Mouse (Mus musculus) adipocyte (in vitro differentiated cells): ENCODE measurements around the gene Atrnl1.

ENCODE experiments used
- DNase-seq: peaks from one replicate; pipeline ENCODE4 v3.0.0-alpha.2; 2016; ENCODE audit warnings: low spot score

Atrnl1 gene

GRCm38 (mm10) chr19:58068958-58069357 is 458.1 kb downstream of the Atrnl1 start:
- no peak for DNase-seq

DNA sequence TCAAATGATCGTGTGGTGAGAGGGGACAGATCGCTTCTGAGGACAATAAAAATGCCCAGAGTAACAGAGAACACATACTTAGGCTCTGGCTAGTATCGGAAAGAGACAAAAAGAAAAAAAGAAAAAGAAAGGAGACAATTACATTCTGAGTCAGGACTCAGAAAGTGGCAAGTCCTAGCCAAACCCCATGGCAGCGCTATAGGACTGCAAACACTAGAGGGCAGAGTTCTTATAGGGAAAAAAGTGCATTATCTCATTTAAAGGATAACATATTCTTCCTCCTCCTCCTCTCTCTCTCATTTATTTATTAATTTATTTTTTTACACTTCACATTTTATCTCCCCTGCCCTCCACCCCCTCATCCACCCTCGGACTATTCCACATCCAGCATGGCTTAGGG is 461.6 kb downstream of the Atrnl1 start:
- DNase-seq, result peak; percentile 6

DNA sequence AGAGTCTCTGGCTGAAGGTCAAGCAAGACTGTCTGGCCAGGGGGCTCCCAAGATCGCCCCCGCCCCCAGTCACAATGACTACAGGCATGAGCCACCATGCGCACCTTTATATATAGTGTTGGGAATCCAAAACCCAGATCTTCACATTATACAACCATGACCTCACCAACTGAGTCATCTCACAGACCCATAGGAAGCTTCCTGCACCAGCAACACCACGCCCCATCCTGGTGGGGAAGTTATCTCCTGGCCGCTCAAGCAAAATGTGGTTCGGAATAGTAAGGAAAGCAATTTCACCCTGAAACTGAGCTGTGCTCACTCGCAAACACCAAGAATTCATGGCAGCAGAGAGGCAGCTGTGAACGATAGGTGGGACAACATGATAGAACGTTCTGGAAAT is 462.0 kb downstream of the Atrnl1 start:
- DNase-seq, result no peak

DNA sequence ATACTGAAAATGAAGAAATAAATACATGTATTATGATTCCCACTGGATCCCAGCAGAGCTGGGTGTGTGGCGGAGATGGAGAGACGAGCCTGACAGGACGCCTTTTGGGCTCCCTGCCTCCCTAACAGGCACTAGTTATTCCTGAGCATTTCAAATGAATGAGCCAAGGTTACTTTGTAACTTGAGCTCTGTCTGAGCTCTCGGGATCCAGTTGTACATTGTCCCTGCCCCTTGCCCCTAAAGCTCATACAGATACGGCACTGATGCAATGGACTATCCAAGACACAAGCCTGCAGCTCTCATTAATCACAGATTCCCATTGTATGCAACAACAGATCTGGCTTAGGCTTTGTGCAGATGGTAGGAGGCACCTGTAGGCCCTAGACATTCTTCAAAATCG is 464.4 kb downstream of the Atrnl1 start:
- DNase-seq, result no peak

GRCm38 (mm10) chr19:58076961-58077371 is 466.1 kb downstream of the Atrnl1 start:
- DNase-seq, result no peak

GRCm38 (mm10) chr19:58077529-58078070 is 466.8 kb downstream of the Atrnl1 start:
- DNase-seq, result no peak

DNA sequence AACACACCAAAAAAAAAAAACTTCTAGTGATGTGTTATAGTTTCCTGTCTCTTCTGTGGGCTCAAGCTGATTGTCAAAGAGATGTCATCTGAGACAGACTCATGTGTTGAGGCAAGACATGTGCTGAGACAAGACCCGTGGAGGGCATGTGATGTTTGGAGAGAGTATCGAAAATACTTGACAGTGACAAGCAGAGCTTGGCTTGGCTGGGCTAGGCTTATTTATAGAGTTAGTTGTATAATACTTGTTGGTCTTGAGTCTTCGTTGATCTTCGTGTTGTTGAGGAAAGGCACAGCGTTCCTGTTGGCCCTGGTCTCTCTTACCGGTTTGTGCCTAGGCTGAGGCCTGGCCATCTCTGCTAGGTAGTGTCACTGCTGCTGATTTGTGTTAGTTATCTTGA is 469.3 kb downstream of the Atrnl1 start:
- DNase-seq, result no peak

DNA sequence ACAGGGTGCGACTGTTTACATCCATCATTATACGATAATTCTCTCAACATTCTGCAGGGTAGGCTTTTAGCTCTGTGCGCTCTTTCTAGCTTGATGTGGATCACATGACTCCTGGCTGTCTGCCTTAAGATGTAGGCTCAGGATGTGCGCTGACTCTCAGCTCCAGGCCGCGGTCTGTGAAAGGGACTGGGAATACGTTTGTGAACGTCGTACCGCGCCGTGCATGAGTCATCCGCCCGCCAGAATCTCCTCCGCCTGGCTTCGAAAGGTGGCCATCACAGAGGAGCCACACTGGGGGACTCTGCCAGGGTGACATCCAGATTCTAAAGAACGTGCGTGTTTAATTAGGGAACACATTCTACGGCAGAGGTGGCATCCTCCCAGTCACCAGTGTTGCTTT is 471.9 kb downstream of the Atrnl1 start:
- DNase-seq, result no peak

DNA sequence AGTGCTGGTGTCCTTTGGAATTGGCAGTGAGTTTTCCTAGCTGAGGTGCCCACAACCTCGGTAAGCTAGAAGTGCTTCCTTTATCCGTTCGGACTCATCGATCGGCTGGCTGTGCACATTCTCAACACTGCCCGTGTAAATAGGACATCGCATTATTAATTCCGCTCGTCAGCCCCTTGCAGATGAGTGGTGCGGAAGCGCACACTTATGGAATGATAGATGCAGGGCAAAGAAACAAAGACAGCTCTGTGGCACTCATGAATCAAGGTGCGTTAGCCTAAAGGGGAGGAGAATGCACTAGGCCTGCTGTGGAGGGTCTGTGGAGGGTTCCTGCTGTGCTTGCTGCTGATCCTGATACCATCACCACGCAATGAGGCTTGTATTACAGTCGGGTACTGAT is 474.0 kb downstream of the Atrnl1 start:
- no peak for DNase-seq

DNA sequence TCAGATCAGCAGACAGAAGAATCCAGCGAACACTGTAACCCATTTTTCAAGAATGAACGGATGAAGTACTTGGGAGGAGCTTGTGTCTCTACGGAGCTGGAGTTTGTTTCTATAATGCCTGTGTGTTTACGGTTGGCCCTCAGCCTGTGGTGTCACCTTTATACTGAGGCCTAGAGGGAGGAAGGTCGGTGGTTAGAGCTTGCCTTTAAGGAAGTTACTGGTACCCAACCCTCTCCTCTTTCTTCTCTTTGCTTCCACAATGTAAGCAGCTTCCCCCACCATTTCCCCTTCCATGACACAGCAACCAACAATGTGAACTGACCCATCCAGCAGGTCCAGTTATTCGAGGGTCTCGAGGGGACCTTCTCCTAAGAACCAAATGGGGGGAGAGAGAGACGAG is 475.9 kb downstream of the Atrnl1 start:
- no peak for DNase-seq

DNA sequence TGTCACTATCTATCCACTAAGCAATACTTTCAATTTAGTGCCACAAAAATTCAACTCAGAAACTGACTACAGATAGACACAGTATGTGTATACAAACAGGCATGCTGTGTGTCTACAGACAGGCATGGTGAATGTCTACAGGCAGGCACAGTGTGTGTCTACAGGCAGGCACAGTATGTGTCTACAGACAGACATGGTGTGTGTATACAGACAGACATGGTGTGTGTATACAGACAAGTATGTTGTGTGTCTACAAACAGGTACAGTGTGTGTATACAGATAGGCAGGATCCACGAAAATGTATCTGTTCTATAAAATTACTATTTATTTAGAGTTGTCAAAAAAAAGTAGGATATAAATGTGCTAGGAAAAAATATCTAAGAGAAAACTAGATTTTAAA is 477.1 kb downstream of the Atrnl1 start:
- no peak for DNase-seq

GRCm38 (mm10) chr19:58088433-58088832 is 477.6 kb downstream of the Atrnl1 start:
- no peak for DNase-seq

GRCm38 (mm10) chr19:58091911-58092310 is 481.1 kb downstream of the Atrnl1 start:
- DNase-seq, result no peak

GRCm38 (mm10) chr19:58094781-58095543 is 484.1 kb downstream of the Atrnl1 start:
- DNase-seq, result no peak

DNA sequence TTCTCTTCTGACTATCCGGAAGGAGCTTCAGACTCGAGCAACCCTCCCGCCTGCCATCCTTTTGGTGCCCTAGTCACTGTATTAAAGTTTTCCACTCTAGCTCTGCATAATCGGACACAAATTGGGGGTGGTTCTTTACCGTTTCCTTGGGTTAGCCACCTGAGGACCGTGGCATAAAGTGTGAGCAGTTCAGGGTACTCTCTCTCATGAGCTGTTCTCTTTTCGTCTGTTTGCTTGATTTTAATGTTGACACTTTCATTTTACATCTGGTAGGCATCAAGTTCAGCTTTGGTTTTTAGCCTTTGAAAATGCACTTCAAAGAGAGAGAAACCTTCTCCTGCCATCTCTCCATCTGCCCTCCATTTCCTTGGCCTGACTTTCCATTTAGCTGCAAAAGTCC is 484.9 kb downstream of the Atrnl1 start:
- DNase-seq, result no peak

- no peak for DNase-seq
Measured at GRCm38 (mm10) chr19:58097195-58097594, 486.4 kb downstream of the Atrnl1 start.

- no peak for DNase-seq
Measured at GRCm38 (mm10) chr19:58099539-58099938, 488.7 kb downstream of the Atrnl1 start.

DNA sequence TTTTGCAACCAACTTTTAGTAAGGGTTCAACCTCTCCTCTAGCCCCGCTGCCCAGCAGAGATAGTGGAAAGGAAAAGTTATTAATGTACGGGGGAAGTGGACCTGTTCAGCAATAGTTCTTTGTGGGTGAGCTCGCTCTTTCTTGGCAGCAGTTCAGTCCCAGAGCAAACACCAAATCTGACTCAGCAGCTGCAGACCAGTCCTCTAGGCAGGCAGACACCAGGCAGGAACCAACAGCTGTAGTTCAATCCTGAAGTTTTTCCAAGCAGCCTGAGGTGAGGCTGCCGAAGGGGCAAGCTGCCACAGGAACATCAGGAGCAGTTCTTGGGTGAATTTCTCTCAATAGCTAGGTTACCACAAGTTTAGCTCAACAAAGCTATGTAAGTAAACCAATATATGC is 489.5 kb downstream of the Atrnl1 start:
- no peak for DNase-seq

DNA sequence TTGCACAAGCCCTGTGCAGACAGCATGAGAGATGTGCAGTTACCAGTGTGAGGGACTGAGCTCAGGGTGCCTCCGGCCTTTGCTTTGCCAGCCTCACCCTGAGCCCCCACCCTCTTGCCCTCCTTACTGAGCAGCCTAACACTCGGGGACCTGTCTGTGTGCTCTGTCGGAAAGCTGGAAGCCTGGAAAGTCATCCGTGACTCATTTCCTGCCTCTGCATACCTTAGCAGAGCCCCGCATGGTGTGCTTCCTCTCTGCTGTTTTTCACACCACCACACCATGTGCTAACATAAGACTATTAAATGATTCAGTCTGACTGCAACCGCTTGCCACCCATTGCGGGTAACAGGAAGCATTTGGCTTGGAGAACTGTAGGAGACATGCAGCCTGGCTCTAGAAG is 493.7 kb downstream of the Atrnl1 start:
- DNase-seq, result no peak

DNA sequence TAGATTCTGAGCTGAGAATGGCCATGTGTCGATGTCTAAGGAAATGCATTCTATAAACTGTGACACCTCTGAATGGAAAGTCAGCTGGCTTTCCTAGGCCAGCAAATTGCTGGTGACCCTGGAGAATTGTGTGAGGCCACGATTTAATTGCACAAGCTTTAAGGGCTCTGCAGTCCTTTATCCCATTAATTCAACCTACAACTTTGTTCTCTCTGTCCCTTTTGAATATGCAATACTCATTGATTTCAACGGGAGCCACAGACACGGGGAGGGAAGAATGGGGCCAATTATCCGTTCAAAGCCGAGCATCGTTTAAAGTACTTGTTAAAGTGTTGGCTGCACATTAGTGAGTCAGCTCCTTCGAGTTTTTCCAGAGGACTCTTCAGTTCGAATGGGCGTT is 496.8 kb downstream of the Atrnl1 start:
- DNase-seq, result no peak

DNA sequence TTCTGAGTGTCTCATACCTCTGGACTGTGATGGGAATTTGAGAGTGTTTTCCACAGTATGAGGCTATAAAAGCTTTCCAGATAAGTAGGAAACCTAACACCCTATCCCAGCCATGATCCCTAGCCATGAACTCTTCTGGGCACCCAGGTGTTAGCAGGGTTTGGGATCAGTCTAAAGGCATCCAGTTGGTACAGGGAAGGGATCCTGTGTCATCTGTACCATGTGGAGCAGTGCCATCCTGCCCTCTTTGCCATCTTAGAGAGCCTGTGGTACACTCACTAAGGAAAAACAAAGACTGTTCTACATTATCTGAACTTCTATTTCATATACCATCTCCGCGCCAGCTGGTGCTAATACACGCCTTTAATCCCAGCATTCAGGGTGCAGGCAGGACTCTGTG is 499.7 kb downstream of the Atrnl1 start:
- DNase-seq, result no peak

DNA sequence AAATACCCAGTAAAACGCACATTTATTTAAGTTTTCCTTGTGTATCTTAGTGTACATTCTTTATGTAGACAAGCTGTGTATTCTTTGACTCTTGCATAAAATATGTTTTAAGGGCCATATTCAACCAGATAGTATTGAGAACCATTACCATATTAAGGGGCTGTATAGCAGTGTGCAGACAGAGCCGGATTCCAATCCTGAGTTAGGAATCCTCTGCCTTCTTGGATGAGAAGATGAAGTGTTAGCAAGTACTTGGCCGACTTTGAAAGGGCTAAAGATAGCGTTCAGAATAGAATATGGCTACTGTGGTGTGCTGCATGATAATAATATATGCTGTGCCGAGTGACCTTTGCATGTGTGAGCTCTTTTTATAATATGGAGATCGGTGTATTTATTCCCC is 500.5 kb downstream of the Atrnl1 start:
- no peak for DNase-seq

GRCm38 (mm10) chr19:58112151-58112550 is 501.3 kb downstream of the Atrnl1 start:
- no peak for DNase-seq

GRCm38 (mm10) chr19:58113092-58113731 is 502.4 kb downstream of the Atrnl1 start:
- no peak for DNase-seq
